Mouse (Mus musculus): ENCODE data around the gene Tmem270.

DNA sequence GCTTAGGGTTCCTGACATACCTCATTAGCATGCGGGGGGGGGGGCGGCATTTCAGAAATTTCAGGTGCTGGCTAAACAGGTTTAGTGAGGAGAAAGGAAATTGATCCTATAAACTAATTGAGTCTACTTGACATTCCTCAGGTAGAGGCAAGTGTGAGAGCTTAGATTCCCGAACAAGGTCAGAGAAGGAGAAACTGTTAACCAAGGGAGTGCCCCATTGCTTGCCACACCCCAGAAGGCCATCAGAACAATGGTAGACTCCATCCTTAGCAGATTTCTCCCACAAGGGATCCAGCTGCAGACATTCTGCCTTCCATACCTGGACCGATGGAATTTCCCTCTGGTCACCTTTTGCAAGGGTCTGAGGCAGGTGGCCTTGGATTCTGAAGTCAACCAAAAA lies 20.2 kb upstream of the Tmem270 start:
- no peak for TF ChIP-seq CTCF (IDR thresholded peaks at IDR 0.05; ENCODE audit: low read depth)
- no peak for TF ChIP-seq EP300 (IDR thresholded peaks at IDR 0.05; ENCODE audit: low read depth)

Data from liver, postnatal 0 days (tissue).